Mouse (Mus musculus) embryonic facial prominence, embryonic 15.5 days (tissue): ENCODE measurements around the gene Gm20388. TPM values are rescaled to one million over a fixed set of nuclear protein-coding genes. Genes with fewer than 3 reads are reported as not detected.

ENCODE experiments used
- ATAC-seq: fragments of 200-750 bp; cut with Nextera tagmentation; 2 replicates; pipeline ENCODE4 v1.8.0; 2017; ENCODE audit warnings: low read depth, moderate TSS enrichment; ENCODE audit not compliant: insufficient number of reproducible peaks, low FRiP score, low TSS enrichment
- H3K27ac ChIP-seq: fragments of 300-500 bp; sonication (generic); replicated peaks from 2 replicates; pipeline ENCODE4 v1.5.1; 2015; ENCODE audit warnings: mild to moderate bottlenecking, inconsistent platforms
- H3K27me3 ChIP-seq: fragments of 300-500 bp; sonication (generic); 2 replicates; pipeline ENCODE4 v1.6.1; 2015; ENCODE audit warnings: inconsistent platforms
- H3K36me3 ChIP-seq: fragments of 300-500 bp; sonication (generic); 2 replicates; pipeline ENCODE4 v1.6.1; 2015; ENCODE audit warnings: mild to moderate bottlenecking, inconsistent platforms
- H3K4me1 ChIP-seq: fragments of 300-500 bp; sonication (generic); 2 replicates; pipeline ENCODE4 v1.6.1; 2015; ENCODE audit warnings: inconsistent platforms
- H3K4me2 ChIP-seq: fragments of 300-500 bp; sonication (generic); replicated peaks from 2 replicates; pipeline ENCODE4 v1.6.1; 2015; ENCODE audit warnings: mild to moderate bottlenecking, inconsistent platforms
- H3K4me3 ChIP-seq: fragments of 300-500 bp; sonication (generic); replicated peaks from 2 replicates; pipeline ENCODE4 v1.5.1; 2015; ENCODE audit warnings: mild to moderate bottlenecking, inconsistent platforms
- H3K9ac ChIP-seq: fragments of 300-500 bp; sonication (generic); 2 replicates; pipeline ENCODE4 v1.6.1; 2015; ENCODE audit warnings: inconsistent platforms
- H3K9me3 ChIP-seq: fragments of 300-500 bp; sonication (generic); replicated peaks from 2 replicates; pipeline ENCODE4 v1.6.1; 2016; ENCODE audit warnings: inconsistent platforms
- WGBS: fragments of 180-500 bp; shearing (Covaris S2); methylation state at CpG from one replicate; pipeline ENCODE4 v1.1.7; 2015; 5-methylcytosine and 5-hydroxymethylcytosine counted together
- polyA plus RNA-seq: library from polyadenylated mRNA; unstranded; fragments of >200 nt; fragmentation: Nextera tagmentation; extraction: Ambion mirVana; gene quantifications from 2 replicates; pipeline ENCODE4 v1.2.1, GENCODE M21; 2015

Gm20388 gene
- polyA plus RNA-seq, 1 experiment from 2014 or later = 8.0 TPM

- WGBS = 15% methylated on average over 25 of the region's 25 CpGs
- H3K4me3 ChIP-seq = peak overlapping the region; percentile 36
- H3K4me2 ChIP-seq = peak overlapping the region; percentile 52
- H3K36me3 ChIP-seq = no peaks in the 10 kb centered on the region
- H3K27ac ChIP-seq = no peak overlapping the region
- ATAC-seq = no peak
- peaks cover 5% of the 10 kb centered on the region; the same call in 1 of the 2 replicates for H3K27me3 ChIP-seq
- no peaks in the 10 kb centered on the region for H3K9me3 ChIP-seq
- no peak overlapping the region for H3K9ac ChIP-seq
- H3K4me1 ChIP-seq = peaks cover 10% of the 10 kb centered on the region; the same call in 1 of the 2 replicates
Measured at GRCm38 (mm10) chr8:123643330-123644051, 3732.8 kb downstream of the Gm20388 start.

DNA sequence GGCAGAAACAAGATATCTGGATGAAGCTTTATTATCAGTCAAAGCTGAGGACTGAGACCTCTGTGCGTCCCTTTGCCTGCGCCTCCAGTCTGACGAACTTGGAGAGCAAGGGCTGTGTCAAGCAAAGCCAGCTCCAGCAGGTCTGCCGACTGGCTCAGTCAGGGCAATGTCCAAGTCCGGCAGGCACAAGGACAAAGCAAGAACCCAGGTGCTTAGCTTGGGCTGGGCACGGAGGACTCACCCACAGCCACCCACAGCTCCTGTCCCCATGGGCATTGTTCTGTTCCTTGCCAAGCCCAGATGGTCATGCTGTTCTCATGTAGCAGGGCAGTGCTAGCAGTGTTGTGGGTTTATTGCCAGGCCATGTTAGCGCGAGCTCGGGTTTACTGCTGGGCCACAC lies 3734.6 kb downstream of the Gm20388 start:
- WGBS = 69% methylated on average over 9 of the region's 9 CpGs
- H3K9ac ChIP-seq = no peak overlapping the region
- no peak overlapping the region for H3K27ac ChIP-seq
- H3K36me3 ChIP-seq = no peaks in the 10 kb centered on the region
- no peaks in the 10 kb centered on the region for H3K9me3 ChIP-seq
- H3K4me3 ChIP-seq = no peak overlapping the region
- H3K27me3 ChIP-seq = peaks cover 5% of the 10 kb centered on the region; the same call in 1 of the 2 replicates
- H3K4me2 ChIP-seq = no peak overlapping the region
- H3K4me1 ChIP-seq = peaks cover 13% of the 10 kb centered on the region; the same call in 1 of the 2 replicates
- no peak for ATAC-seq

DNA sequence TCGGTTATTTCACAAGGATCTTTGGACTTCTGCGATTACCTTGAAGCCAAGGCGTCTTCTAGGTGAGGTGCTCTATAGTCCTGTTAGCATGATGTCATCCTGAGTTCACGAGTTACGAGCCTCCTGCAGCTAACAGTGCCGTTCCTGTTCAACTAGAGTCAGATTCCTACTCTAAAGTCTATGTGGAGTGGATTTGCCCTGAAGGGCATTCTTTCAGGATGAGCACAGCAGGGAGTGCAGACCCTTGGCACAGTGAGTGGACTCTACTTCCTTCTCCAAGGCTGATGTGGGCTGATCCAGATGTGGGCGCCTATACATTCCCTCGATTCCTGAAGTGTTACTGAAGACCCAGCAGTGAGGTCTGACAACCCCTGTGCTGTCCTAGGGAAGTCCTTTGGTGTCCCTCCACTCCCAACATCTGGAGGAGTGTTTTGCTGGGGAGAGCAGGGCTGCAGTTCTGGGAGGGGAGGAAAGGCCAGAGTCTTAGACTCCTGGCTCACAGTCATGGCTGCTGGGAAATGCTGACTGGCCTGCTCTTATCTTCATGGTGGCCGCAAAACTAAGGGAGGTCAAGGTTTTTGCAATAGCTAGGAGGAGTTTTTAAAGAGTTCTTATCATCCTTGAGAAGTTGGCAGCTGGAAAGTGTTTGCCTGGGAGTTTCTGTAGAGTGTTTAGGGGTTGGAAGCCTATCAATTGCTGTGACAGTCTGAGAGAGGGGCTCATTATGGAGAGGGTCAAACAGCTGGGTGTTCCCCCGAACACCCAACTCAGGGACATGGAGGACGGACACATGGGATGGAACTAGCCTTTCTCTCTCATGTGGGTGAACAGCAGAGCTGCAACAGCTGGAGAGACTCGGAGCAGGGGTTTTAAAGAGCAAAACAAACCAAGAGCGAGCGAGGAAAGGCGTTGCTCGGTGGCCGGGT lies 3737.9 kb downstream of the Gm20388 start:
- peaks cover 14% of the 10 kb centered on the region; the same call in 1 of the 2 replicates for H3K4me1 ChIP-seq
- H3K9ac ChIP-seq = no peak overlapping the region
- H3K4me3 ChIP-seq = no peak overlapping the region
- ATAC-seq = no peak; the same call in 1 of the 2 replicates
- no peaks in the 10 kb centered on the region for H3K9me3 ChIP-seq
- no peak overlapping the region for H3K4me2 ChIP-seq
- no peaks in the 10 kb centered on the region; the same call in 1 of the 2 replicates for H3K27me3 ChIP-seq
- H3K36me3 ChIP-seq = no peaks in the 10 kb centered on the region
- no peak overlapping the region for H3K27ac ChIP-seq
- WGBS = 49% methylated on average over 17 of the region's 17 CpGs

GRCm38 (mm10) chr8:123649483-123649882 lies 3738.8 kb downstream of the Gm20388 start:
- Histone ChIP-seq H3K4me2 (no peak overlapping the region), H3K4me1 (0 out of 2 replicates have a peak, but pooled peaks cover 6% of the 10 kb centered on the region)
- 69% methylated on average over 12 of the region's 12 CpGs for WGBS

DNA sequence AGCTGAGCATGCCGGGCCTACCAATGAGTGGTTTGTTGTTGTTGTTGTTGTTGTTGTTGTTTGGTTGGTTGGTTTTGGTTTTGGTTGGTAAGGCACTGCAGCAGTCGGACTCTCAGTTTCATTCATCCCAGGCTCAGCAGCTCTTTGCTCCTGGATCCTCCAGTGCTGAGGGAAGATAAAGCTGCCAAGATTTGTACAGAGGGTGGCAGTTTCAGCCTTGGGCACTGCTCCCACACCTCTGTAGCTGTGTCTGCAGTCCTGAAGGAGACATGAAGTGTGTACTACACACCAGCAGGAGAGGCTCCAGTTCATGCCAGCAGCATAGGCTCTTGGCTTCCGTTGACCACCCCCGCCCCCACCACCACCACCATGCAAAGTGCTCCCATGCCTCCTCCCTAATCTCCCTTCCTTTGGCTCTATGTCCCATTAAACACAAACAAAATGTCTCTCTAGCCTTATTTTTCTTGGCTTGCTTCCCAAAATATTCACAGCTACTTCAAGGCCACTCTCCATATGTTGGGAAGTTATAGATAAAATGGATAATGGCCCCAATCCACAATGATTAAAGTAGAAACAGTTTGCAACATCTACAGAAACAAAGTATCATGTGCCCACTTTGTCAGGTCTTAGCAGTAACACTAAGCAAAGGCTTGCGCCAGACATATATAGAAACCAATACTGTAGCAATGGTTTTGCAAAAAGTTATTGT lies 3740.9 kb downstream of the Gm20388 start:
- H3K27ac ChIP-seq = no peak overlapping the region
- H3K27me3 ChIP-seq = no peaks in the 10 kb centered on the region
- H3K36me3 ChIP-seq = peaks cover 4% of the 10 kb centered on the region; the same call in 1 of the 2 replicates
- 82% methylated on average over 5 of the region's 5 CpGs for WGBS
- H3K4me2 ChIP-seq = no peak overlapping the region
- H3K4me3 ChIP-seq = no peak overlapping the region
- no peaks in the 10 kb centered on the region for H3K9me3 ChIP-seq
- ATAC-seq = no peak
- H3K9ac ChIP-seq = no peak overlapping the region
- peaks cover 24% of the 10 kb centered on the region for H3K4me1 ChIP-seq

More at GRCm38 (mm10) chr8:123649483-123649882, 3738.8 kb downstream of the Gm20388 start:
- no peaks in the 10 kb centered on the region for H3K36me3 ChIP-seq
- no peak overlapping the region for H3K9ac ChIP-seq
- no peak overlapping the region for H3K4me3 ChIP-seq
- no peak overlapping the region for H3K27ac ChIP-seq
- no peaks in the 10 kb centered on the region for H3K9me3 ChIP-seq
- H3K27me3 ChIP-seq = no peaks in the 10 kb centered on the region
- ATAC-seq = no peak

DNA sequence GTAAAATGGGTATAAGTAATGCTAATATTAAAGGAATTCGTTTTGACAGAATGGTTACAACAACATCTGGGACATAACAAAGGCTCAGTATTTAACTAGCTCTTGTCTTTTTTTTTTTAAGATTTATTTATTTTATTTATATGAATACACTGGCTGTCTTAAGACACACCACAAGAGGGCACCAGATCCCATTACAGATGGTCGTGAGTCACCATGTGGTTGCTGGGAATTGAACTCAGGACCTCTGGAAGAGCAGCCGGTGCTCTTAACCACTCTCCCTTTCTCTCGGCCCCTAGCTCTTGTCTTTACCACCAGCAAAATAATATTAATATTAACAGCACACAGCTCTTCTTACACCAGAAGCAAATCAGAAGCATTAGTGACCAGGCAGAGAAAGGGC lies 3742.0 kb downstream of the Gm20388 start:
- H3K4me2 ChIP-seq = no peak overlapping the region
- no peak for ATAC-seq
- H3K4me1 ChIP-seq = peaks cover 24% of the 10 kb centered on the region
- H3K27me3 ChIP-seq = no peaks in the 10 kb centered on the region
- no peak overlapping the region for H3K27ac ChIP-seq
- peaks cover 13% of the 10 kb centered on the region; the same call in 1 of the 2 replicates for H3K36me3 ChIP-seq
- WGBS = 61% methylated on average over 4 of the region's 4 CpGs
- no peak overlapping the region for H3K9ac ChIP-seq
- H3K4me3 ChIP-seq = no peak overlapping the region
- H3K9me3 ChIP-seq = no peaks in the 10 kb centered on the region

GRCm38 (mm10) chr8:123653308-123653993 lies 3742.8 kb downstream of the Gm20388 start, which contains the start of gene Rhou:
Gene Rhou, plus strand, starts transcription at chr8:123653929.
- ATAC-seq = peak; percentile 91
- H3K9me3 ChIP-seq = no peaks in the 10 kb centered on the region
- peak within 1 kb of the TSS; percentile 81 for H3K4me3 ChIP-seq
- peak within 1 kb of the TSS; percentile 59 for H3K9ac ChIP-seq
- WGBS = under 1% methylated on average over 58 of the region's 58 CpGs
- no peaks in the 10 kb centered on the region for H3K27me3 ChIP-seq
- H3K4me1 ChIP-seq = peaks cover 24% of the 10 kb centered on the region
- peak within 1 kb of the TSS; percentile 66 for H3K4me2 ChIP-seq
- peak within 1 kb of the TSS; percentile 88 for H3K27ac ChIP-seq
- peaks cover 18% of the 10 kb centered on the region for H3K36me3 ChIP-seq

DNA sequence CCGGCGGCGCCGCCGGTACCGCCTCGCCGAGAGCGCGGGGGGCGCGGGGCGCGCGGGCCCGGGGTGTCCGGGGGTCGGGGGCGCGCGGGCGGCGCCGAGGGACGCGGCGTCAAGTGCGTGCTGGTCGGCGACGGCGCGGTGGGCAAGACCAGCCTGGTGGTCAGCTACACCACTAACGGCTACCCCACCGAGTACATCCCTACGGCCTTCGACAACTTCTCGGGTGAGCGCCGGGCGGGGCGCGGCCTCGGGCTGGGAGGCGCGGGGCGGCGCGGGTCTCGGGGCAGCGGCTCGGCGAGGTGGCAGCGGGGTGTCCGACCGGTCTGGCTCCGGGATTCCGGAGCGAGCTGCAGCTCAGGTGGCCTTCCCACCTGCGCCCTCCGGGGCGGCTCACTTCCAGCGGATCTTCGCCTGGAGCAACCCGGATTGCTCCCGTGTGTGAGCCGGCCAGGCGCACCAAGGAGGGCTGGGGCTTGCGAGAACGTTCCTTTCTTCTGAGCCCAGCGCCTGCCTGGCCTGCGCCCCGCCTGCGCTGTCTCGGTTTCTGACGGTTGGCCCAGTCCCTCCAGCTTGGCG lies 3743.4 kb downstream of the Gm20388 start:
- Histone ChIP-seq H3K9ac (peak overlapping the region; percentile 59), H3K36me3 (peaks cover 21% of the 10 kb centered on the region), H3K27ac (peak overlapping the region; percentile 88), H3K4me2 (peak overlapping the region; percentile 66), H3K27me3 (no peaks in the 10 kb centered on the region), H3K4me1 (peaks cover 24% of the 10 kb centered on the region), H3K4me3 (peak overlapping the region; percentile 81), H3K9me3 (no peaks in the 10 kb centered on the region)
- ATAC-seq = peak; percentile 68; the same call in 1 of the 2 replicates
- 2% methylated on average over 71 of the region's 77 CpGs for WGBS

DNA sequence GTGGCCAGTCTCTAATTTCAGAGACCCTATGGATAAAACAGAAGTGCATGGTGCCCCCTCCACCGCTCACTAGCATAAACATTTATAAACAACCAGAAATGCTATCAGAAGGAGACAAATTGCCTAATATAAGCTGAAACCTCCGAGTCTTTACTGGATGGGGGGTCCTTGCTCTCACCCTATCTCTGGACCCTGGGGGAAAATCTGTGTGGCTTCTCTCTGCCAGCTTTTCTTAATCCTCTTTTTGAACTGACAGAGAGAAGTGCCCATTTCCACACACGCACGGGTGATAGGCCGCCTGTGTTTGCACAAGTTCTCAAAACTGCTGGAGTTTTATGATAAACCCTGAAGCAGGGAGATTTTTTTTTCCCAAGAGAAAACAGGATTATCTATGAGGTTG lies 3744.1 kb downstream of the Gm20388 start:
- H3K4me3 ChIP-seq = peak overlapping the region; percentile 81
- H3K36me3 ChIP-seq = peaks cover 21% of the 10 kb centered on the region
- H3K9ac ChIP-seq = peak overlapping the region; percentile 7; the same call in 1 of the 2 replicates
- WGBS = 21% methylated on average over 5 of the region's 5 CpGs
- H3K27me3 ChIP-seq = no peaks in the 10 kb centered on the region
- peaks cover 21% of the 10 kb centered on the region for H3K4me1 ChIP-seq
- H3K9me3 ChIP-seq = no peaks in the 10 kb centered on the region
- peak overlapping the region; percentile 66 for H3K4me2 ChIP-seq
- H3K27ac ChIP-seq = peak overlapping the region; percentile 88
- no peak for ATAC-seq

- H3K4me1 ChIP-seq = peaks cover 21% of the 10 kb centered on the region
- peak overlapping the region; percentile 66 for H3K4me2 ChIP-seq
- WGBS = 9% methylated on average over 8 of the region's 8 CpGs
- no peaks in the 10 kb centered on the region for H3K9me3 ChIP-seq
- H3K4me3 ChIP-seq = peak overlapping the region; percentile 81
- ATAC-seq = no peak
- H3K9ac ChIP-seq = 0 out of 2 replicates have a peak overlapping the region, but pooled peaks have one; percentile 7
- H3K27ac ChIP-seq = peak overlapping the region; percentile 88
- H3K27me3 ChIP-seq = no peaks in the 10 kb centered on the region
- H3K36me3 ChIP-seq = peaks cover 21% of the 10 kb centered on the region
Measured at GRCm38 (mm10) chr8:123655351-123655779, 3744.7 kb downstream of the Gm20388 start.
